Mouse (Mus musculus): Measurements from ENCODE around the gene Rnaset2b.
"Not testable (repeated sequence)": the region's sequence is repeated elsewhere in the genome, so short reads cannot be mapped to it uniquely, and the experiment has no call there.

DNA sequence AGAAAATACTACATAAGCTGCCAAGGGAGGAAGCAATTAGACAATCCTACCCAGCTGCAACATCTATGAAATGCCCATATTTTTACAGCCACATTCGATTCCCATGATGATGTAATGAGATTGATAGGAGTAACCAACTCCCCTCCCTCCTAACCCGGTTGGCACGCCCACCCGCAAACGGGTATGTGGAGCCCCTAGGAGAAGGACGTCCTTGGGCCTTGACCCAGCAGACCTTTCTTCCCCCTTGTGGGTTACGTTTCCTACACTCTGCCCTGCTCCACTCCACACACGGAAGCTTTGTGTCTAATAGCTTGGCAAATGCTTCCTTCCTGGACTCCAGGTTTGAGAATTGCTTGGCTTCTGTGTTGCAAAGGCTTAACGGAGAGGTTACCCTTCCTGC, 39.5 kb downstream of the Rnaset2b start:
- TF ChIP-seq ZC3H11A (IDR thresholded peaks at IDR 0.05; ENCODE audit: borderline replicate concordance, low read depth, low read length); HCFC1 (IDR thresholded peaks at IDR 0.05; ENCODE audit: borderline replicate concordance, insufficient read depth, low read length): not testable (repeated sequence)

All from ES-E14 (cell line).